Mouse (Mus musculus) neural tube, embryonic 14.5 days (tissue): Measurements from ENCODE around the gene Ccdc42. TPM values are rescaled to one million over a fixed set of nuclear protein-coding genes. Genes with fewer than 3 reads are reported as not detected.

ENCODE experiments used
- ATAC-seq: fragments of 200-750 bp; cut with Nextera tagmentation; 2 replicates; pipeline ENCODE4 v1.8.0; 2017; ENCODE audit warnings: low read depth, mild to moderate bottlenecking, moderate TSS enrichment, moderate library complexity
- H3K27ac ChIP-seq: fragments of 300-500 bp; sonication (generic); 2 replicates; pipeline ENCODE4 v1.5.1; 2014; ENCODE audit warnings: low read depth, mild to moderate bottlenecking, control low read depth, low read length, moderate library complexity, mixed read lengths
- H3K27me3 ChIP-seq: fragments of 300-500 bp; sonication (generic); 2 replicates; pipeline ENCODE4 v1.6.1; 2014; ENCODE audit warnings: low read length; ENCODE audit not compliant: control insufficient read depth, insufficient read depth
- H3K36me3 ChIP-seq: fragments of 300-500 bp; sonication (generic); 2 replicates; pipeline ENCODE4 v1.6.1; 2014; ENCODE audit warnings: low read length, mixed read lengths; ENCODE audit not compliant: control insufficient read depth, insufficient read depth
- H3K4me1 ChIP-seq: fragments of 300-500 bp; sonication (generic); 2 replicates; pipeline ENCODE4 v1.6.1; 2014; ENCODE audit warnings: low read length; ENCODE audit not compliant: control insufficient read depth, insufficient read depth
- H3K4me2 ChIP-seq: fragments of 300-500 bp; sonication (generic); 2 replicates; pipeline ENCODE4 v1.6.1; 2014; ENCODE audit warnings: mild to moderate bottlenecking, low read depth, low read length, control low read depth
- H3K4me3 ChIP-seq: fragments of 300-500 bp; sonication (generic); 2 replicates; pipeline ENCODE4 v1.5.1; 2014; ENCODE audit warnings: low read depth, low read length, control low read depth, mixed read lengths
- H3K9ac ChIP-seq: fragments of 300-500 bp; sonication (generic); replicated peaks from 2 replicates; pipeline ENCODE4 v1.6.1; 2014; ENCODE audit warnings: low read depth, mild to moderate bottlenecking, control low read depth, low read length, mixed read lengths
- H3K9me3 ChIP-seq: fragments of 300-500 bp; sonication (generic); 2 replicates; pipeline ENCODE4 v1.6.1; 2016; ENCODE audit warnings: low read length; ENCODE audit not compliant: control insufficient read depth
- WGBS: fragments of 180-500 bp; shearing (Covaris S2); extraction: QIAGEN DNeasy Blood & Tissue Kit; methylation state at CpG from one replicate; pipeline ENCODE4 v1.1.7; 2014; 5-methylcytosine and 5-hydroxymethylcytosine counted together
- polyA plus RNA-seq: library from polyadenylated mRNA; unstranded; fragments of >200 nt; fragmentation: Nextera tagmentation; extraction: Ambion mirVana; gene quantifications from 2 replicates; pipeline ENCODE4 v1.2.1, GENCODE M21; 2014

Ccdc42 gene
- polyA plus RNA-seq, 1 experiment from 2014 or later: not detected

GRCm38 (mm10) chr11:68623225-68623870 lies 36.5 kb downstream of the Ccdc42 start:
- Histone ChIP-seq H3K4me2 (peak overlapping the region; percentile 42), H3K27me3 (no peaks in the 10 kb centered on the region), H3K27ac (no peak overlapping the region), H3K4me1 (no peaks in the 10 kb centered on the region), H3K36me3 (no peaks in the 10 kb centered on the region), H3K9ac (peak overlapping the region; percentile 25; the same call in 1 of the 2 replicates), H3K4me3 (peak overlapping the region; percentile 22), H3K9me3 (no peaks in the 10 kb centered on the region)
- ATAC-seq: peak; percentile 60; the same call in 1 of the 2 replicates
- 5% methylated on average over 14 of the region's 14 CpGs for WGBS

DNA sequence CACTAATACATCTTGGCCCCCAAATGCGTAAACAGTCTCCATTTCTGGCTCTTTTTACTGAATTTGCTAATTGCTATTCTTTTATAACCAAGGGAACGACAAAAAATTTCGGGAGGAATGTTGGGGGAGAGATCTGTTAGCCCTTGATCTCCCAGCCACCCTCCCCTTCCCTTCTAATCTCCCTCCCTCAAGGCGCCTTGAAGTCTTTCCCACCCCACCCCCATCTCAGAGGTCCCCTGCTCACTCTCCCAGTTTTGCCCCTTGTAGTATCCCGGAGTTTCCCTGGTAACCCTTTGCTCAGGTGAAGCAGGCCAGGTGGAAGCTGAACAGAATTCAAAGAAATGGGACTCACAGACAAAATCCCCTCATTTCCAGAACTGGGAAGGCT lies 37.0 kb downstream of the Ccdc42 start:
- H3K9me3 ChIP-seq: no peaks in the 10 kb centered on the region
- 5% methylated on average over 5 of the region's 5 CpGs for whole genome bisulfite sequencing
- H3K4me2 ChIP-seq: peak overlapping the region; percentile 42
- peak overlapping the region; percentile 22 for H3K4me3 ChIP-seq
- H3K4me1 ChIP-seq: no peaks in the 10 kb centered on the region
- no peaks in the 10 kb centered on the region for H3K27me3 ChIP-seq
- ATAC-seq: no peak
- H3K27ac ChIP-seq: no peak overlapping the region
- peak overlapping the region; percentile 25; the same call in 1 of the 2 replicates for H3K9ac ChIP-seq
- H3K36me3 ChIP-seq: no peaks in the 10 kb centered on the region

- 87% methylated on average over 17 of the region's 17 CpGs for WGBS
- H3K27ac ChIP-seq: no peak overlapping the region
- H3K4me2 ChIP-seq: no peak overlapping the region
- no peaks in the 10 kb centered on the region for H3K36me3 ChIP-seq
- H3K9ac ChIP-seq: no peak overlapping the region
- H3K4me3 ChIP-seq: no peak overlapping the region
- no peaks in the 10 kb centered on the region for H3K9me3 ChIP-seq
- H3K4me1 ChIP-seq: no peaks in the 10 kb centered on the region
- no peak for ATAC-seq
- no peaks in the 10 kb centered on the region for H3K27me3 ChIP-seq
Measured at GRCm38 (mm10) chr11:68631611-68632316, 44.9 kb downstream of the Ccdc42 start.

- Histone ChIP-seq H3K9ac (no peak overlapping the region), H3K36me3 (no peaks in the 10 kb centered on the region), H3K27ac (no peak overlapping the region), H3K9me3 (no peaks in the 10 kb centered on the region), H3K4me2 (no peak overlapping the region), H3K4me3 (no peak overlapping the region), H3K27me3 (no peaks in the 10 kb centered on the region), H3K4me1 (no peaks in the 10 kb centered on the region)
- 44% methylated on average over 10 of the region's 10 CpGs for WGBS
- ATAC-seq: no peak
Measured at GRCm38 (mm10) chr11:68637861-68638615, 51.2 kb downstream of the Ccdc42 start.

- H3K4me2 ChIP-seq: no peak overlapping the region
- no peaks in the 10 kb centered on the region for H3K36me3 ChIP-seq
- no peak overlapping the region for H3K27ac ChIP-seq
- H3K27me3 ChIP-seq: no peaks in the 10 kb centered on the region
- no peaks in the 10 kb centered on the region for H3K9me3 ChIP-seq
- no peaks in the 10 kb centered on the region for H3K4me1 ChIP-seq
- no peak overlapping the region for H3K9ac ChIP-seq
- H3K4me3 ChIP-seq: no peak overlapping the region
- ATAC-seq: no peak
- 83% methylated on average over 5 of the region's 5 CpGs for WGBS
Measured at GRCm38 (mm10) chr11:68641361-68641760, 54.5 kb downstream of the Ccdc42 start.

- 71% methylated on average over 6 of the region's 6 CpGs for WGBS
- Histone ChIP-seq H3K9me3 (no peaks in the 10 kb centered on the region), H3K27ac (no peak overlapping the region), H3K4me3 (no peak overlapping the region), H3K4me2 (no peak overlapping the region), H3K9ac (no peak overlapping the region), H3K4me1 (no peaks in the 10 kb centered on the region), H3K27me3 (no peaks in the 10 kb centered on the region), H3K36me3 (no peaks in the 10 kb centered on the region)
- no peak for ATAC-seq
Measured at GRCm38 (mm10) chr11:68644781-68645180, 58.0 kb downstream of the Ccdc42 start.

Other genes with a start within 250 kb of the Ccdc42 start
- 14.9 and 15.7 TPM in 2 replicates for gene Ntn1, start 186.2 kb upstream of the Ccdc42 start, polyA plus RNA-seq
- 1.2 and 2.6 TPM in 2 replicates for gene Pik3r5, start 154.9 kb upstream of the Ccdc42 start, polyA plus RNA-seq
- 0.79 and 1.9 TPM in 2 replicates for gene Pik3r6, start 84.0 kb upstream of the Ccdc42 start, polyA plus RNA-seq
- gene Mfsd6l, start 30.8 kb upstream of the Ccdc42 start, polyA plus RNA-seq: not detected in 2 replicates
- 92.2 and 112 TPM in 2 replicates for gene Myh10, start 104.5 kb downstream of the Ccdc42 start, polyA plus RNA-seq